Mouse (Mus musculus): ENCODE results near the gene Kansl2.
A peak's percentile ranks its signal among the peaks of the same experiment; 100 is the strongest.

Gene Kansl2

DNA sequence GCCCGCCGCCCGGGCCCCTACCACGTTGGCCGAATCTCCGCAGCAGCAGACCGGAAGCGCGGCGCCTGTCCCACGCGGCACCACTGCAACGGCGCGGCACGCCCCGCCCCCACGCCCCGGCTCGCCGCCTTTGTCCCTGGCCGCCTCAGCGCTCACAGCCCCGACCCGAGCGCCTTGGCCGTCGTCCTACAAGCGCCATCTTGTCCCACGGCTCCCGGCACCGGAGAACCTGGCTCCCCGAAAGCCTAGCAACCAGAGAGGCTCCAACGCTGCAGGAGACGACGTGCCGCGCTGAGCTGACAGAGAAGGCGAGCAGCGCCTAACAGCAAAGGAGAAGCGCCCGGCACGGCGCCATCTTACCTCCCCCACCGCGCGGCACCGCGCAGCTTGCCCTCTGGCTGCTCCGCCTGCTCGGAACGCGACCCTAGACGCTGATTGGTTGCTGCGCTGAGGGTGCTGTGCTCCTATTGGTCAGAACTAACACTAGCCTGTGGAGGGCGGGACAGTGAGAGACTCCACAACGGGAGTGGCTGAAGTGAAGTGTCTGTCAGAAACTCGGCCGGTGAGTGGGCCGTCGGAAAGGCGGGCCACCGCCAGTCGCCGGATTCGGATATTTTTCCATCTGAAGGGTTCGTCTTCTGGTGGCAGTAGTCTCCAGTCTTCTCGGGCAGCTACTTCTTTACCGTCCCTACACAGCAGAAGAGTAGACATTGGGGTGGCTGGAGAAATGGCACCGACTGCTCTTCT lies at the start of gene Kansl2:
Gene Kansl2, minus strand, starts transcription at position 384 of the 747 bp plus-strand sequence.
- peak; percentile 99 for DNase-seq

DNA sequence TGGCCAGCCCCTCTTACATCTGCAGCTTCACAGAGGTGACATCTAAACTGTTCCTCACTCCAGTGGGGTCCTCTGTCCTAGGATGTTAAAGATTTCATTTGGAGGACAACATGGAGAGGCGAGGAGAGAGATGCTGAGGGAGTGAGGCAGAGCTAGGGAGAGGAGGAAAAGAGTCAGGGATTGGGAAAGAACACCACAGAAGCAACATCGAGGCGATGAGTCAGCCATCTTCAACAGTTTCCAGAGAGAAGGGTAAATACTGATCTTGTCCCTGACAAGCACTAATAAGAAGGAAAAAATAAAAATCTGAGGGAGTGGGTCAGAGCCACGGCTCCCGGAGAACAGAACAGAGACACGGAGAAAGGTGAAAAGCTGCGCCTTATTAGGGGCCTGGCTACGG lies 48.9 kb upstream of the Kansl2 start:
- no peak for DNase-seq

DNA sequence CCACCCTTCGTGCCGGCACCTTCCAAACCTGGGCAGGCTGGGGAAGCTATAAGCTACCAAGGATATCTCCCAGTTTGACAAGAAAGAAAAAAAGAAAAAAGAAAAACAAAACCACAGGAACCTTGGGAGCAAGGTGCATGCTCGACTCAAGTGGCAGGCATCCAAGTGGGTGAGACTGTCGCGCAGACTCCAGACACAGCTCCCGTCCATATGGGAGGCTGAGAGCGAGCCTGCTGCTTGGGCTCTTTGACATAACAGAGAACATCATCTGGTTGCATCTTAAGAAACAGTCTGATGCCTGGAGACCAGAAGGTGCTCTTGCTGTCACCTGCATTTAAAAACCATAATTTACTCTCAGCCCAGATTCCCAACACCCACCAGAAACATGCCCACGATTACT lies 48.3 kb upstream of the Kansl2 start:
- no peak for DNase-seq

DNA sequence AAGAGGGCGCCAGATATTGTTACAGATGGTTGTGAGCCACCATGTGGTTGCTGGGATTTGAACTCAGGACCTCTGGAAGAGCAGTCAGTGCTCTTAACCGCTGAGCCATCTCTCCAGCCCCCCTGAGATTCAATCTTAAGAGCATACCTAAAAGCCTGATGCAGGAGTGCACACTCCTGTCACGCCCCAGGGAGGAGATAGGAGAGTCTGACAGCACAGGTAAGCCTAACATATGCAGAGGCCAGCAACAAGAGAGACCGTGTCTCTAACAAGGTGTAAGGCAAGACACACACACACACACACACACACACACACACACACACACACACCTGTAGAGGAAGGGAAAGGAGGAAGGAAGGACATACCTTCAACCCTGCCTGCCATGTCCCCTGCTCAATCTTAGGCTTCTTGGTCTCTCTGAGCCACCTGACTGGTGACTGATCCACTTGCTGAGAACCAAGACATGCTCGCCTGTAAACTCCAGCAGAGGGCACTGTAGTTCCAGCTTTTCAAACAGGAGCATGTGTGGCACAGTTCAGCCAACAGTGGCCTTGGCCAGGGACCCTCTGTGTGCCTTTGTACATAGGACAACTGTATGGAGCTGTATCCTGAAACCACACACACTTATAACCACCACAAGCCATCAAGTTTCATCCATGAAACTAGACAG lies 45.9 kb upstream of the Kansl2 start:
- DNase-seq: peak; percentile 71

DNA sequence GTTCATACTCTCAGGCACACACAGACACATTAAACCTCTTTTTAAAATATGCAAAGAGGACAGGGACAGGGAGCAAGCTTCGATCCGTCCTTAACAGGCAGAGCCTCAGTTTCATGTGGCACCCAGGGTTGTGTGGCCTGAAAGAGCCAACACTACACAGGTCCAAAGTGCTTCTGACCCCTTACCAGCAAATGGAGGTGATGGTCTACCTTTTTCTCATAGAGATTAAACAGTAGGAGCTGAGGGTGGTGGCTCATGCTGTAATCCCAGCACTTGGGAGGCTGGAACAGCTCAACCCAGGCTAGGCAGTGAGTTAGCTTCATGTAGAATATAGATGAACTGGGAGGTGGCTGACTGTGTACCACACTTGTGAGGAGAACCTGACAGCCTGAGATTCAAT lies 45.2 kb upstream of the Kansl2 start:
- DNase-seq: no peak

GRCm38 (mm10) chr15:98573293-98573692 lies 39.2 kb upstream of the Kansl2 start:
- no peak for DNase-seq

DNA sequence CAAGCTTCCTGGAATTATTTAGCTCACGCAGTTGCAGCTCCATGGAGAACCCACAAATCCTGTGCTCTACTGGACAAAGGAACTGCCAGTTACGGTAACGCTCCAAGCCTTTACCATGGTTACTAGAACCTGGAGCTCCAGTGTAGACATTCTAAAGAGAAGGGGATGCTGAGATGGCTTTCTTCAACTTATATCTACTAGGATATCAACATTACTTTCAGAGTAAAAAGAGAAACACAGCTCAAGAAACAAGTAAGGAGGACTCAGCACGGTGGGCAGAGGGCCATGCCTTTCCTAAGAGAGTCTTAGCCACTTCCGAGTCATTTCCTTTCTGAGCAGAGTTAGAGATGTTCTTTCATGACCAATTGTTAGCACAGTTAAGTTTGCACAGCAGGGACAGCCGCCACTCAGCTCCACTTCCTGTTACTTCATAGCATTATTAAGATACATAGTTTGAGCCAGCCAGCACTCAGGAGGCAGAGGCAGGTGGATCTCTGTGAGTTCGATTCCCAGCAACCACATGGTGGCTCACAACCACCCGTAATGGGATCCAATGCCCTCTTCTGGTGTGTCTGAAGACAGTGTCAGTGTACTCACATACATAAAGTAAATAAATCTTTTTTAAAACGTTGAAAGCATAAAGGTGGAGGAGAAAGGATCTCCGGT lies 36.9 kb upstream of the Kansl2 start, which contains the start of the genes Ccnt1 and 4930415O20Rik:
Gene Ccnt1, minus strand, starts transcription at position 51 of the 666 bp plus-strand sequence.
Gene 4930415O20Rik, plus strand, starts transcription at position 132 of the 666 bp plus-strand sequence.
- no peak for DNase-seq

- peak; percentile 37 for DNase-seq
Measured at GRCm38 (mm10) chr15:98569795-98570365, 35.8 kb upstream of the Kansl2 start.

DNA sequence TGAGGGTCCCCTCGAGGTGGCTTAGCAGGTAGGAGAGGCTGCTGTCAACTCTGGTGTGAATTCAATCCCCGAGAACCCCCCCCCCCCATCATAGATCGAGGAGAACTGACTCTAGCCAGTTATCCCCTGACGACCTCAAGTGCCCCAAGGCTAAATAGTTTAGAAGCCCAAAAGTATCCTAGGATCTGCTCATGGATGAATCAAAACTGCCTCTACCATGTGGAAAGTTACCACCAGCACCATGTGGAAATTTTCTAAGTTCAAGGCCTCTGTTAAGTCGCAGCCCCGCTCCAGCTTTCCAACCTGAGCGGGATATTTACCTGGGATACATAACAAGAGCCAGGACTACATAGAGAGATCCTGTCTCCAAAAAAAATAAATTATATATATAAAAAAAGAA lies 35.2 kb upstream of the Kansl2 start:
- no peak for DNase-seq

DNA sequence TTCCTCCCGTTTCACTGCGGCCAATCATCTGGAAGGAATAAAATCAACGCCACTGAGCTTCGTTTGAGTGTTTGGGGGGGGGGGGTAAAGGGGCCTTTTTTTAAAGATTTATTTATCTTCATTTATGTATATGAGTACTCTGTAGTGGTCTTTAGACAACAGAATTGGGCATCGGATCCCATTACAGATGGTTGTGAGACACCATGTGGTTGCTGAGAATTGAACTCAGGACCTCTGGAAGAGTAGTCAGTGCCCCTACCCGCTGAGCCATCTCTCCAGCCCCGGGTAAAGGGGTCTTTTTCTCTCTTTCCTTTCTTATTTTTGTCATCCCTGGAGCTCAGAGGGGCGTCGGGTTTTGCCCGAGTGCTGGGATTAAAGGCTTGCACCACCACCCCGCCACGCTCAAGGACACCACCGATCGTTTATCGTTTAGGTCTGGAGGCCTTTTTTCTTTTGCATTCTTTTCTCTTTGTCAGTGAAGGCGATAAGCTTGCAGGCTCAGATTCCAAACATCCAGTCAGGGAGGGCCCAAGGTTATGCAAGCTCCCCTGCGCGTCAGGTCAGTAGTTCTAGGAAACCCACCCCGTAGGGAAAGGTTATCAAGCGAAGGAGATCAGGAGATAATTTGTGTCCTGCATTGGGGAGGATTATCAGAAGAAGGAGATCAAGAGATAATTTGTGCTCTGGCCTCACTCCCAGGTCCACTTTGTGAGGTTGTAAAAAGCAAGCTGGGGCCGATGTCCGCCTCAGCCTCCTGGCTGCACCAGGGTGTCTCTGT lies 34.4 kb upstream of the Kansl2 start:
- peak; percentile 47 for DNase-seq

DNA sequence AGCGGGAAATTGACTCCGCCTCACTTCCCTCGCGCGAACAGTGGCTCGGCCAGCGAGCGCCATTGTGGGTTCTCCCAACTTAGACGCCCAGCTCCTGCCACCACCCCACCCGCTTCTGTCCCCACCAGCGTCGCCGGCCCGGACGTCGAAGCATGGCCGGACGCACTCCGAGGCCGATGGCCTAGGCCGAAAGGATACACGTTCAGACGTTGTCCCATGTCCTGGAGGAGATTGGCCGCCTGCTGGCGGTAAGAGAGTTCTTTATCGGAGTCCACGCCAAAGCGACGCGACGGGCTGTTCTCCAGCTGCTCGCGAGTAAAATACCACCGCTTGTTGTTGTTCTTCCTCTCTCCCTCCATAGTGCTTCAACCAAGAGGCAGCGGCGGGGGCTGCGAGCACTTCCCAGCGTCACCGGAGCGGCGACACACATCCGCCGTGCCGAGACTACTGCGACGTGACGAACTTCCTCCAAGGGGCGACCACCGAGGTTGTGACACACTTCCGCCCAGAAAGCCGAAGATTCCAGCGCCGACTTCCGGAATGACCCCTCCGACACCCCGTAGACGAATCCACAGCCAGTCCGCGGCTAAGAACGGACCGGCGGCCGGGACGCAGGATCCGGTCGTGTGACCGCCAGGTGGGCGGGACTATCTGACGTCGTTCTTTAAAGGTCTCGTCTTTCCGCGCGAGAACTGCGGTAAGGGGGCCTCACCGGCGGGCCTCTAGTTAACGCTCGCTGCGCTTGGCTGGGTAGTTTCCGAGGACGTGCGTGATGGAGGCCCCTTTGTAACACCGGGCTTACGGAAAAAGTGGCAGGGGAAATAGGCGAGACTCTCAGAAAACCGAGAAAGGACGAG lies 33.4 kb upstream of the Kansl2 start:
- DNase-seq: peak; percentile 100

- DNase-seq: no peak
Measured at GRCm38 (mm10) chr15:98566973-98567277, 32.9 kb upstream of the Kansl2 start.

DNA sequence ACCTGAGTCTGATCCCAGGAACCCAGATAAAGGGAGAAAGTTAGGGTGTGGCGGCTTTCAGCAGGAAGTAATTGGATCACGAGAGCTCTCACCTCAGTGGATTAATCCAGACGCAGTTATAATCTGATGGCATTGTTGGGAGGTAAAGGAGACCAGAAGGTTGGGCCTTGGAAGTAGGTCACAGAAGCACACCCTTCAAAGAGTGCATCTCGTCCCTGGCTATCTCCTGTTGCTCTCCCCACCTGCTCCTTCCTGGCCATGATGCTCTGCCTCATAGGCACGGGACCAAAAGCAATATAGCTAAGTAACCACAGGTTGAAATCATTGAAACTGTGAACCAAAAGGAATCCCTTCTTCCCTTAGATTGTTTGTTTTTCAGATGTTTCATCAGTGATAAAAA lies 23.1 kb upstream of the Kansl2 start:
- DNase-seq: peak; percentile 46

DNA sequence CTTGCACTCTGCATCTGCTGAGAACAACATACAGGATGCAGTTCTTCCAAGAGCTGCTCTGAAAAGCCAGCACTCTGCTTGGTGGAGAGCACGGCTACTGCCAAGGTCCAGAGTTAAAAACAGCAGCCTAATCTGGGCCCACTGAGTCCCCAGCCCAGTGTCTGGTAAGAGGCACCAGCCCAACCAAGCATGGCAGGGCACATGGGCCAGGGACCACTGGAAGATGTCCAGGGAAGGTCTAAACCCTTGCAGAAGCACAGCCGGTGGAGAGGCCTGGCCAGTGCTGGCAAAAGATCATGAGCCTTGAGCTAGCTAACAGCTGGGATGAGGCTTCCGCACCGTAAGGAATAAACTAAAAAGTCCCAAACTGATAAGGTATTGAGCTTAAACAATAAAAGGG lies 21.8 kb upstream of the Kansl2 start:
- no peak for DNase-seq

- DNase-seq: no peak
Measured at GRCm38 (mm10) chr15:98552758-98553157, 18.7 kb upstream of the Kansl2 start.

DNA sequence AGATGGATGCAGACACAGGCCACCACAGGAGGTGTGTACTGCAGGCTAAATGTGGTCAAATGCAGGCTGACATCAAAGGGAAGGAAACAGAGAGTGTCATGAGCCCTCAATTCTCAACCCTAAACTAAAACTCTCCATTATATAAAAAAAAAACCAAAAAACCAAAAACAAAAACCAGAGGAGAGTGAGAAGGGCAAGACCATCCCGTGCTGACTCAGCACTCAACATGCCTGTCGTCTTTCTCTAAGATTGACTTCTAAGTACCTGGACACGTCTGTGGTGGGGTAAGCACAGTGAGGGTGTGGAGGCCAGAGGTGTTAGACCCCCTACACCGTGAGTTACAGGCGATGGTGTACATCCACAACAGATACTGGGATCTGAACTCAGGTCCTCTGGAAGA lies 12.8 kb upstream of the Kansl2 start:
- DNase-seq: no peak

DNA sequence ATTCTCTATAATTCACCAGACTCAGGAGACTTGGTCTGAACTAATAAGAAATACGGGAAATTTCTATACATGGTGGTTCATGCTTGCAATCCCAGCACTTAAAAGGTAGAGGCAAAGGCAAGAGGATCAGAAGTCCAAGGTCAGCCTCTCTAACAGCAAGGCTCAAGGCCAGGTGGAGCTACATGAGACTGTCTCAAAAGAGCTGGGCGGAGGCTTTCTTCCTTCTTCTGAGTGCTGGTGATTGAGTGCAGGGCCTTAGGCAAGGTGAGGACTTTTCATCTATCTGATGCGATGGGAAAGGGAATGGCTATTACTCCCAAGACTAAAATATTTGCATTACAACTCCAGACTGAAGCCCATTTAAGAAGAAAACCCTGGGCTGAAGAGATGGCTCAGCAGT lies 11.1 kb upstream of the Kansl2 start:
- DNase-seq: no peak

DNA sequence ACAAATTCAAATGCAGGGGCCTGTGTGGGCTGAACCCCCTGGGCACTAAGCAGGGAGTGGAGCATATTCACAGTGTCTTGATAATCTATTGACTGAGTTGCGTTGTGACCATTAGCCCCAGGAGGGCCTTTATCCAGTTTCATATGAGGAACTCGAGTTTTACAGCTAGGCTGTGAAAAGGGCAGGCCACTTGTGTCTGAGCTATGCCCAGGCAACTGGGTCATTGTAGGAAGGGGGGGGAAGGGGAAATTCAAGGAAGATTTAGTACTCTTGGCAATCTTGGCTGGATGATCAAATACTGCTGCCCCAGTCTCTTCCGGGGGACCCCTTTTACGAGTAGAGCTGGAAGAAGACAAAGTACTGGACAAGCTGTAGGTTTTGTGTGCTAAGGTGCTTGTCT lies 9.3 kb upstream of the Kansl2 start:
- no peak for DNase-seq

- no peak for DNase-seq
Measured at GRCm38 (mm10) chr15:98541064-98541463, 7.0 kb upstream of the Kansl2 start.

DNA sequence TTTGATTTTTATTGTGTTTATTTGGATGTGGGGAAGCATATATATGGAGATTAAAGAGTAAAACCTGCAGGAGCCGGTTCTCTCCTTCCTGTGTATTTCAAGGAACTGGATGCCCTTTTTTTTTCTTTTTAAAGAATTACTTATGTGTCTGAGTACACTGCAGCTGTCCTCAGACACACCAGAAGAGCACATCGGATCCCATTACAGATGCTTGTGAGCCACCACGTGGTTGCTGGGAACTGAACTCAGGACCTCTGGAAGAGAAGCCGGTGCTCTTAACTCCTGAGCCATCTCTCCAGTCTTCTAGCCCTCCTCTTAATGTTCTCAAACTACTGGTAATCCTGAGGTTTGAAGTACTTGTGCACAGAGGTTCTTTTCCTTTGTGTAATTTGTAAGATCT lies 3.9 kb upstream of the Kansl2 start:
- DNase-seq: no peak

GRCm38 (mm10) chr15:98536828-98537510 lies 2.9 kb upstream of the Kansl2 start:
- no peak for DNase-seq
